Mouse (Mus musculus): ENCODE results near the gene Arsj. TPM values are rescaled to one million over a fixed set of nuclear protein-coding genes. Genes with fewer than 3 reads are reported as not detected.

The Arsj gene
- total RNA-seq (2021) = 1 to 10 TPM in 1 of 2 experiments, under 1 TPM in 1; 0.82 to 1.3 TPM
- long read RNA-seq, experiment 1 = 0 reads
- long read RNA-seq, experiment 2 = 0 reads

GRCm38 (mm10) chr3:126363568-126364505, at the start of gene Arsj:
Gene Arsj (plus strand): TSS chr3:126363684.
- intact Hi-C loops (cut with DNase I; ENCODE audit: low total_unique reads) = no loop called here
- peak; percentile 73 for DNase-seq

- intact Hi-C loops (cut with DNase I; ENCODE audit: low total_unique reads) = no loop called here
- DNase-seq = no peak
Observed at GRCm38 (mm10) chr3:126324872-126325498, 38.5 kb upstream of the Arsj start.

GRCm38 (mm10) chr3:126325891-126326627, 37.4 kb upstream of the Arsj start:
- DNase-seq = peak; percentile 16
- intact Hi-C loops (cut with DNase I; ENCODE audit: low total_unique reads) = no loop called here

GRCm38 (mm10) chr3:126326628-126327325, 36.7 kb upstream of the Arsj start:
- intact Hi-C loops (cut with DNase I; ENCODE audit: low total_unique reads) = no loop called here
- no peak for DNase-seq

- intact Hi-C loops (cut with DNase I; ENCODE audit: low total_unique reads) = no loop called here
Observed at GRCm38 (mm10) chr3:126335329-126335728, 28.2 kb upstream of the Arsj start.

GRCm38 (mm10) chr3:126344745-126345144, 18.7 kb upstream of the Arsj start:
- no peak for DNase-seq
- intact Hi-C loops (cut with DNase I; ENCODE audit: low total_unique reads) = no loop called here

More at GRCm38 (mm10) chr3:126335329-126335728, 28.2 kb upstream of the Arsj start:
- no peak for DNase-seq

GRCm38 (mm10) chr3:126359760-126360159, 3.7 kb upstream of the Arsj start:
- DNase-seq = no peak
- intact Hi-C loops (cut with DNase I; ENCODE audit: low total_unique reads) = no loop called here

- intact Hi-C loops (cut with DNase I; ENCODE audit: low total_unique reads) = no loop called here
- no peak for DNase-seq
Observed at GRCm38 (mm10) chr3:126362392-126362791, 1.1 kb upstream of the Arsj start.

- intact Hi-C loops (cut with DNase I; ENCODE audit: low total_unique reads) = no loop called here
- DNase-seq = no peak
Observed at GRCm38 (mm10) chr3:126362931-126363525, 456 bp upstream of the Arsj start.

- intact Hi-C loops (cut with DNase I; ENCODE audit: low total_unique reads) = no loop called here
- DNase-seq = peak; percentile 10
Observed at GRCm38 (mm10) chr3:126364555-126364954, 1.1 kb downstream of the Arsj start.

GRCm38 (mm10) chr3:126370571-126370970, 7.1 kb downstream of the Arsj start:
- DNase-seq = peak; percentile 37
- intact Hi-C loops (cut with DNase I; ENCODE audit: low total_unique reads) = no loop called here

GRCm38 (mm10) chr3:126372815-126373545, 9.5 kb downstream of the Arsj start:
- no peak for DNase-seq
- intact Hi-C loops (cut with DNase I; ENCODE audit: low total_unique reads) = no loop called here

- intact Hi-C loops (cut with DNase I; ENCODE audit: low total_unique reads) = no loop called here
- DNase-seq = no peak
Observed at GRCm38 (mm10) chr3:126373721-126374120, 10.2 kb downstream of the Arsj start.

- intact Hi-C loops (cut with DNase I; ENCODE audit: low total_unique reads) = no loop called here
- no peak for DNase-seq
Observed at GRCm38 (mm10) chr3:126379252-126379651, 15.8 kb downstream of the Arsj start.

- intact Hi-C loops (cut with DNase I; ENCODE audit: low total_unique reads) = no loop called here
- no peak for DNase-seq
Observed at GRCm38 (mm10) chr3:126379702-126380101, 16.2 kb downstream of the Arsj start.

- intact Hi-C loops (cut with DNase I; ENCODE audit: low total_unique reads) = no loop called here
- no peak for DNase-seq
Observed at GRCm38 (mm10) chr3:126383276-126383675, 19.8 kb downstream of the Arsj start.

- intact Hi-C loops (cut with DNase I; ENCODE audit: low total_unique reads) = no loop called here
- no peak for DNase-seq
Observed at GRCm38 (mm10) chr3:126384657-126385438, 21.4 kb downstream of the Arsj start.

GRCm38 (mm10) chr3:126397451-126397850, 34.0 kb downstream of the Arsj start:
- intact Hi-C loops (cut with DNase I; ENCODE audit: low total_unique reads) = no loop called here
- DNase-seq = no peak
